In the genomic region with DNA sequence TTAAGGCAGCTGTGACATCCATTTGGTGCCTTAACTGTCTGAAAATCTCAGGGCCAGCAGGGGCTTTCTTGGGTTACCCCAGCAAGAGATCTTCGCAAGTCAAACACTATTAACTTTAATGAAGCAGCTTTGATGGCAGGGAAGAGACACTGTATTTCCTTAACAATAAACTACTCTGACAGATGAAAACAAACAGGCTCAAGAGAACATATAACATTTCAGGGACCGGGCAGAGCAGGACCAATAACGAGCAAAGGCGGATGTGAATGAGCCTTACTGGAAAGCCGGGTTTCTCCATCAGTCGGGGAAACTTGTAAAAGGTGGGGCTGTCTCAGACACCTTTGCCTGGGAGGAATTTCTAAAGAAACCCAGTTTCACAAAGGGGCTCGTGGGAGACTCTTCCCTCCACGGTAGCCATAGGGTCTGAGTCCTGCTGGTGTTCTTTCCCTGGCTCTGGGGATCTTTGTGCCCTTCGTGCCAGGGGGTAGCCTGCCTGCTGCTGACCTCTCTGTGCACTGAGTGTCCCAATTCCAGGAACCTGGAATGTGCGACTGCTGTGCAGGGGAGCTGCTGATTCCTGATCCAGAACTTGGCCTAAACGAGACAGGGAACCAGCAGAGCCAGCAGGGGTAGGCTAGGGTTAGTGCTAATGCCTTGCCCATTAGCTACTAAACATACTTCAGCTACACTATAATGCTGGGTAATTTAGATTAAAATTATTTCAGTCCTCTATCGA, we compare ENCODE assay signal across 35 mouse cellular contexts. TPM values are rescaled to one million over a fixed set of nuclear protein-coding genes. Genes with fewer than 3 reads are reported as not detected.
A peak's percentile ranks its signal among the peaks of the same experiment; 100 is the strongest.
DNase-seq lines count a peak whose midpoint lies in the region; ATAC-seq and TF ChIP-seq lines count a peak whose summit lies in the region.
"Had no signal": no experiment of that assay in that cellular context is flagged by ENCODE, and none has a peak within 500 bp of the region (broad histone marks: within the 10 kb centered on the region; RNA-seq: fewer than 3 reads in every experiment).

No protein-coding gene starts in this region.

- ATAC-seq in kidney, embryonic 16.5 days (ENCODE audit: low FRiP score, low TSS enrichment) = peak; percentile 57; the same call in 1 of the 2 replicates
- ATAC-seq: forebrain, embryonic 16.5 days; inflammation-experienced regulatory T-cells, adult 6 months; lung, postnatal 0 days; midbrain, embryonic 13.5 days had no signal

- H3K27me3 ChIP-seq in kidney, adult 2 months (replicated peaks; ENCODE audit: control insufficient read depth, insufficient read depth, low read length) = no peaks in the 10 kb centered on the region
- H3K27me3 ChIP-seq in kidney, embryonic 16.5 days (ENCODE audit: insufficient read depth, low read length) = no peaks in the 10 kb centered on the region
- H3K27me3 ChIP-seq: CH12.LX; liver, embryonic 13.5 days had no signal

- TF ChIP-seq POLR2A in kidney, adult 2 months (IDR thresholded peaks at IDR 0.05; ENCODE audit: low read depth, low read length) = no peak

- no peak overlapping the region for H3K4me3 ChIP-seq in kidney, adult 2 months (ENCODE audit: insufficient read depth, low read depth, low read length)
- H3K4me3 ChIP-seq in kidney, embryonic 16.5 days (ENCODE audit: low read length) = no peak overlapping the region
- H3K4me3 ChIP-seq: embryonic facial prominence, embryonic 12.5 days; heart, adult 2 months; heart, embryonic 12.5 days; limb, embryonic 13.5 days; liver, embryonic 13.5 days; megakaryocyte, embryonic 14.5 days; midbrain, embryonic 13.5 days; neural tube, embryonic 13.5 days had no signal

- H3K4me1 ChIP-seq in kidney, adult 2 months (ENCODE audit: control insufficient read depth, insufficient read depth, low read length) = peaks cover 64% of the 10 kb centered on the region
- H3K4me1 ChIP-seq in kidney, embryonic 16.5 days (ENCODE audit: insufficient read depth, low read length) = peaks cover 81% of the 10 kb centered on the region
- H3K4me1 ChIP-seq: megakaryocyte, embryonic 14.5 days; midbrain, embryonic 13.5 days; neural tube, embryonic 13.5 days had no signal

- no peaks in the 10 kb centered on the region for H3K9me3 ChIP-seq in kidney, embryonic 16.5 days (ENCODE audit: low read length)
- H3K9me3 ChIP-seq: embryonic facial prominence, embryonic 12.5 days; heart, embryonic 12.5 days; limb, embryonic 13.5 days; liver, embryonic 13.5 days; megakaryocyte, embryonic 14.5 days; midbrain, embryonic 13.5 days; neural tube, embryonic 13.5 days had no signal

- 30% methylated on average over 12 of the region's 12 CpGs for WGBS in kidney, adult 2 months
- WGBS in kidney, embryonic 16.5 days = 14% methylated on average over 12 of the region's 12 CpGs

- no peak for TF ChIP-seq CTCF in kidney, adult 2 months (conservative IDR thresholded peaks at IDR 0.05; ENCODE audit: insufficient read depth, insufficient read length, low read depth, low read length)

- DNase-seq in embryo, embryonic 10.5 days (ENCODE audit: low spot score) = peak; percentile 32
- DNase-seq in embryo, embryonic 9.5 days (ENCODE audit: extremely low spot score) = no peak
- DNase-seq in kidney, adult 2 months = peak; percentile 92
- peak; percentile 69 to 73 for DNase-seq in kidney, postnatal 36 days
- DNase-seq in c-Kit-positive CD71-positive TER-119-positive erythroid progenitor cells, embryonic 14.5 days (ENCODE audit: low spot score) = no peak
- no peak for DNase-seq in layer of hippocampus, adult 8-10 months (ENCODE audit: low spot score in 2 of 2)
- no peak for DNase-seq in adrenal gland, postnatal 14 days
- DNase-seq: adrenal gland, adult 8-10 months; cerebellum, adult 11 months; cerebellum, postnatal 14 days; heart, adult 2 months; heart, postnatal 4 days; layer of hippocampus, adult 9-11 months; liver, embryonic 13.5 days; lung, adult 18-20 months; lung, postnatal 4 days; thymus, adult 2 months; thymus, postnatal 4 days had no signal

- peak overlapping the region; percentile 90 for H3K27ac ChIP-seq in kidney, adult 2 months (ENCODE audit: insufficient read depth, low read depth, low read length)
- H3K27ac ChIP-seq in kidney, embryonic 16.5 days (ENCODE audit: low read length) = peak overlapping the region; percentile 79
- H3K27ac ChIP-seq: embryonic facial prominence, embryonic 12.5 days; heart, adult 2 months; hindbrain, embryonic 14.5 days; limb, embryonic 13.5 days; liver, embryonic 13.5 days; midbrain, embryonic 13.5 days; neural tube, embryonic 13.5 days had no signal

- no peaks in the 10 kb centered on the region for H3K36me3 ChIP-seq in kidney, adult 2 months (ENCODE audit: control insufficient read depth, insufficient read depth, low read length)
- H3K36me3 ChIP-seq in kidney, embryonic 16.5 days (ENCODE audit: insufficient read depth, low read length) = no peaks in the 10 kb centered on the region
- H3K36me3 ChIP-seq: embryonic facial prominence, embryonic 12.5 days; heart, embryonic 12.5 days; limb, embryonic 13.5 days; liver, embryonic 13.5 days; midbrain, embryonic 13.5 days; neural tube, embryonic 13.5 days had no signal

- H3K4me2 ChIP-seq in kidney, embryonic 16.5 days (replicated peaks; ENCODE audit: low read depth, low read length) = peak overlapping the region; percentile 19; the same call in 1 of the 2 replicates
- H3K4me2 ChIP-seq: embryonic facial prominence, embryonic 12.5 days; heart, embryonic 12.5 days; hindbrain, embryonic 14.5 days; limb, embryonic 13.5 days; liver, embryonic 13.5 days; midbrain, embryonic 13.5 days; neural tube, embryonic 13.5 days had no signal

- H3K9ac ChIP-seq in kidney, embryonic 16.5 days (replicated peaks; ENCODE audit: low read length) = no peak overlapping the region
- H3K9ac ChIP-seq: embryonic facial prominence, embryonic 12.5 days; heart, embryonic 12.5 days; hindbrain, embryonic 14.5 days; limb, embryonic 13.5 days; liver, embryonic 13.5 days; midbrain, embryonic 13.5 days; neural tube, embryonic 13.5 days had no signal

RNA-seq across cellular contexts. Expression of a gene that starts 11.4 kb away (rescaled TPM):
- polyA plus RNA-seq in kidney, adult 2 months (2012; rRNA removed) = 241 and 309 TPM in 2 replicates
- 4.0 and 4.1 TPM in 2 replicates for polyA plus RNA-seq in kidney, embryonic 16.5 days (2015; fragmentation: Nextera tagmentation; extraction: Ambion mirVana)
- total RNA-seq in layer of hippocampus, adult 8-10 months (2022) = not detected
- 1.1 and 2.5 TPM in 2 replicates for total RNA-seq in adrenal gland, postnatal 14 days (2021)
- total RNA-seq: CH12.LX; ES-E14; gastrocnemius, adult 8-10 months; left cerebral cortex, postnatal 10 days had no signal
- polyA plus RNA-seq: C2C12; cortical plate, adult 2 months; forebrain, embryonic 16.5 days; hindbrain, embryonic 14.5 days; inflammation-experienced regulatory T-cells, adult 6 months; lung, postnatal 0 days; midbrain, embryonic 13.5 days; neural tube, embryonic 13.5 days had no signal

Comparison
In these comparisons a context has a peak if more than half of its experiments do, and no peak if none do; other contexts are left out.
1. DNase-seq: peak in embryo, embryonic 10.5 days (single experiment), kidney, adult 2 months (single experiment) and kidney, postnatal 36 days (2 of 2); none in embryo, embryonic 9.5 days (single experiment), c-Kit-positive CD71-positive TER-119-positive erythroid progenitor cells, embryonic 14.5 days (single experiment), layer of hippocampus, adult 8-10 months (0 of 2) and adrenal gland, postnatal 14 days (single experiment).